Mouse (Mus musculus) forelimb bud, embryonic 11.5 days (tissue): Measurements from ENCODE around the gene Lamb3.

Source experiments
- DNase-seq: peaks from one replicate; pipeline ENCODE4 v3.0.0-alpha.2; 2012; ENCODE audit warnings: low read depth, low spot score

Gene Lamb3

GRCm38 (mm10) chr1:193382841-193383462 is 175.5 kb downstream of the Lamb3 start:
- DNase-seq: peak; percentile 55

GRCm38 (mm10) chr1:193386136-193386535 is 178.6 kb downstream of the Lamb3 start:
- DNase-seq: peak; percentile 85

- no peak for DNase-seq
Observed at GRCm38 (mm10) chr1:193387241-193387640, 179.7 kb downstream of the Lamb3 start.

GRCm38 (mm10) chr1:193389505-193389904 is 182.0 kb downstream of the Lamb3 start:
- no peak for DNase-seq

- no peak for DNase-seq
Observed at GRCm38 (mm10) chr1:193390004-193390403, 182.5 kb downstream of the Lamb3 start.

- no peak for DNase-seq
Observed at GRCm38 (mm10) chr1:193392266-193392665, 184.8 kb downstream of the Lamb3 start.
